Comparison of ENCODE assay signal across 11 mouse cellular contexts in the genomic region with DNA sequence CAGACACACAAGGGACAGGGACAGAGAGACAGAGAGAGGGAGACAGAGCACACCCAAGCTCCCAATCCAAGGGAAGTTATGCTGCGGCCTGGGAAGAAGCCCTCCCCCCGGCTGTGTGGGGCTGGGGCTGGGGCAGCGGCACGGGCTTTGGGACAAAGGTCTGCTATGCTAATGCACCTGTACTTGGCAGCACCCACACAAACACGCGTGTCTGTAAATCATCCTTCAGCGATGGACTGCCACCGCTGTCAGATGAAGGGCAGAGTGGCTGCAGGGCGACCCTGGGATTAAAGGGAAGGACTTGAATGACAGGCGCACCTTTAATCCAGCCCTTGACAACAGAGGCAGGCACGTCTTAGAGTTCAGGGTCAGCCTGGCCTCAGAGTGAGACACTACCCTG.
"Had no signal": no experiment of that assay in that cellular context is flagged by ENCODE, and none has a peak within 500 bp of the region (broad histone marks: within the 10 kb centered on the region; RNA-seq: fewer than 3 reads in every experiment).

No protein-coding gene starts in this region.

- H3K27ac ChIP-seq: intestine, embryonic 15.5 days; limb, embryonic 10.5 days; liver, embryonic 15.5 days; midbrain, embryonic 12.5 days; neural tube, embryonic 15.5 days had no signal

- H3K27me3 ChIP-seq: intestine, embryonic 15.5 days; liver, embryonic 15.5 days; midbrain, embryonic 12.5 days; neural tube, embryonic 15.5 days had no signal

- H3K4me2 ChIP-seq: intestine, embryonic 15.5 days; liver, embryonic 11.5 days; liver, embryonic 15.5 days; lung, embryonic 14.5 days; midbrain, embryonic 12.5 days; neural tube, embryonic 15.5 days had no signal

- H3K4me3 ChIP-seq: intestine, embryonic 15.5 days; limb, embryonic 10.5 days; liver, embryonic 15.5 days; midbrain, embryonic 12.5 days; neural tube, embryonic 15.5 days had no signal

- DNase-seq: lung, embryonic 14.5 days; lung, postnatal 14 days; right cerebral cortex, adult 18-20 months; right cerebral cortex, postnatal 25 days; thymus, postnatal 36 days had no signal
